Mouse (Mus musculus): ENCODE data around the gene Hsdl2.
"Not testable (repeated sequence)": the region's sequence is repeated elsewhere in the genome, so short reads cannot be mapped to it uniquely, and the experiment has no call there.

Hsdl2 gene

DNA sequence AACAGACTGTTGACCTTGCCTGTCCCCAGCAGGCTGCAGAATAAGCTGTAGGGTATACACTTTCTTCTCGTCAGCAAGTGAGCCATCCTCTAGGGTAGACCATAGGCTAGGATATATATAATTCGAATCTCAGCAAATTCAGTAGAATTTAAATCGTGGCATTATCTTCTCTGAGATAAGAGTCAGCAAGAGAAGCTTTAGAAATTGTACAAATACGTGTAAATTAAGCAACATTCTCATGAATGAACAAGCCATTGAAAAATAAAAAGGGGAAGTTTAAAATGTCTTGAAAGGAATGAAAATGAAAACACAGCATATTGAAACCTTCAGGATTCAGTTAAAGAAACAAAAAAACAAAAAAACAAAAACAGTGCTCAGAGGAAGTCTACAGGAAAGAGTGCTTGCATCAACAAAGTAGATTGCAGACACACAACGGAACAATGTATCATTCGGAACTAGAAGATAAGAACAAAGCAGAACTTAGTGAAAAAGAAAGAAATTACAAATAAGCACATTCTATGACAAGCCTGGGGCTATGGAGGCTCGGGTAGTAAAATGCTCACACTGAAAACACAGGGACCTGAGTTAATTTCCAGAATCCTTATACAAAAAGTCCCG, 15.7 kb upstream of the Hsdl2 start:
- no peak for DNase-seq (ENCODE audit: low spot score in 2 of 2)

DNA sequence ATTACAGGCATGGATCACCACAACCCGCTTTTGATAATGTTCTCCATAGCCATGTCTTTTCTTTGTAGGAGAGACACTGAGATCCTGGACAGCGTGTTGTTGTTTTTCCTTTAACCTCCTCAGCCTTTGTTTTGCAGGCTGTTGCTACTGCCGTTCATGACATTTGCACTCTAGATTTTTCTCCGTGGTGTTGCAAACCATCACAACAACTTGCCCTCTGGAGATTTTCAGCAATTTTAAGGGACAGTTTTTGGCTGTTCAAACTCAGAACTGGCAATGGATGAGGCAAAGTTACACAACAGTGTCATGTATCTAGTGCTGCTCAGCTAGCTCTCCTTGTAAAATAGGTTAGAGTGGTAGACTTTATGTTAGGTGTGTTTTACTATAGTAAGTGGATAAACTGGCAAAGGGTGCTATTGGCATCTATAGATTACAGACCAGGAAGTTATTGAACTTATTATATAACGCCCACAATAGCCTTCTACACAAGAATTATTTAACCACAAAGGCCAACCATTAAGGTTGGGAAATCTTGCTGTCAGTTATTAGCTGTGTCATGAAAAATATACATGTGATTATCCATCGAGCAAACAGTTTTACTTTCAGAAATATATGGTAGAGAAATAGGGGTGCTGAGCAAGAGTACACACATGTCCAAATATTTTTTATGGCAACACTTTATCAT, 13.6 kb upstream of the Hsdl2 start:
- DNase-seq (ENCODE audit: low spot score in 2 of 2): no peak

DNA sequence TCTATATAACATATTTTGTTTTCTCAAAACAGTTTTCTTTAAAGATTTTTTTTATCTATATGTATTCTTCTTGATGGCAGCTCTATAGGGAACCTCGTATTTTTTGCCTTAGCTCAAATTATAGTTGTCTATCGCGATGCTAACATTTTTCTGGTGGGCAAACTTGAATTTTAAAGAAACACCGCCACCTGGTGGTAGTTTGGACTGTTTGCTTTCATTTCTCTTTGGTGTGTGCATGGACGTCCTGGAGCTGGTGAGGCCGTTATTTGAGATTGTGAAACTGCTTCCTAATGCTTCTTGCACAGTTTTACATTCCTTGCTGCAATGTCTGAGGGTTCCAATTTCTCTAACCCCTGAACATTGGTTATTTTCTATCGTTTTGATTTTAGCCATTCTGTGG, 11.8 kb upstream of the Hsdl2 start:
- peak in 1 of 2 experiments; percentile 59 for DNase-seq (ENCODE audit: low spot score in 2 of 2)

DNA sequence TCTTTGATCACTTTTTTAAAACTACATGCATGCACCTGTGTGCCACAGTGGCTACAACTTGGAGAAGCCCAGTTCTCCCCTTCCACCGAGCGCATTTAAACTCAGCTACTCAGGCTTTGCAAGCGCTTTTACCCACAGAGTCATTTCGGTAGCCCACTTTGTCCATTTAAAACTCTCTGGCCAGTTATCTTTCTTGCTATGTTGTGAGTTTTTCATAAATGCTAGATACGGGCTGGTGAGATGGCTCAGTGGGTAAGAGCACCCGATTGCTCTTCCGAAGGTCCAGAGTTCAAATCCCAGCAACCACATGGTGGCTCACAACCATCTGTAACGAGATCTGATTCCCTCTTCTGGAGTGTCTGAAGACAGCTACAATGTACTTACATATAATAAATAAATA, 10.8 kb upstream of the Hsdl2 start:
- not testable (repeated sequence) for DNase-seq (ENCODE audit: low spot score in 2 of 2)

DNA sequence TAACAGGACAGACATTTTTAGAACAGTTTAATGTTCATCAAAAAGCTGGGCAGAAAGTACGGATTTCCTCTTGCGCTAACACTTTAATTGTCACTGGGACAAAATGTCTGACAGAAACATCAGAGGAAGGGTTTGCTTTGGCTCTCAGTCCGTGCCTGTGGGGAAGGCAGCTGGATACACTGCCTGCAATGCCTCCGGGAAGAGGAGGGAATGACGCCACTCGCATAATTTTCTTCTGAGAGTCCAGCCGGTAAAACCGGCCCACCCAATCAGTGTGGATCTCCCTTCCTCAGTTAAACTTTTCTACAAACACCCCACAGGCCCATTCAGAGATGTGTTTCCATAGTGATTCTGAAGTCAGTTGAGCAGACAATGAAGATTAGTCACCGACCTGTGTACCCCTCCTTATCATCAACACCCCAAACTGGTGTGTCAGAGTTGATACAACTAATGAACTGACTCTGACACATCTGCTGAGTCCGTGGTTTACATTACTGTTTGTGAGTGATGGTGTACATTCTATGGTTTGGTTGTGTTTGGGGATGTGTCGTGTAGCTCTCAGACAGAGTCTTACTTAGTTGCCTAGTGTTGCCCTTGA, 8.7 kb upstream of the Hsdl2 start:
- DNase-seq (ENCODE audit: low spot score in 2 of 2): no peak

DNA sequence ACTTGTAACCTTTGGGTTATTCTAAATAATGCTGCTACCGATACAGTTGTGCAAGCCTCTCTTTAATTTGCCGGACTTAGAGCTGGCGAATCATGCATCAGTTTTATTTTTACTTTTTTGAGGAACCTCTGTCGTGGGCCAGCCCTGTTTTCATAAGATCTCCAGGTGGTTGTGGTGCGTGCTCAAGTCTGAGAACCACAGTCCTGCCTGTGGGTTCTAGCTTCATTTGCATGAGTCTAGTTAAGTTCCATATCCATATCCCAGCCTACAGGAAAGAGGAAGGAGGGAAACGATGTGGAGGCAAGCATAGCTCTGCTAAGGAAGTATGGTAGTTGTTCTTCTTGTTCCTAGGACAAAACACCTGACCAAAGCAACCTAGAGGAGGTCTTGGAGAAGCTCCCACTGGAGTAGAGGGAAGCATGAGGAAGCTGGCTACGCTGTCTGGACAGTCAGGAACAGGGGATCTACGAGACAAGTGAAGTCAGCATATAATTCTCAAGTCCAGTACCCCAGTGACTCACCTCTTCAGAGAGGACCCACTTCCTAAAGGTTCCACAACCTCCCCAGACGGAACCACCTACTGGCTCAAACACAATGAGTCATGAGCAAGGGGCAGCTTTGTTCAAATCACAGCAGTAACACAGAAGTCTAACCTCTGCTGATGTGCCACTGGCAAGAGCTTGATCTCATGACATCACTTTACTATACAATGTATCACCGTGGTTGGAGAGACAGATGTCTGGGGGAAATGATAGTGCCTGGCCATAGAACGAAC, 6.0 kb upstream of the Hsdl2 start:
- DNase-seq (ENCODE audit: low spot score in 2 of 2): no peak

DNA sequence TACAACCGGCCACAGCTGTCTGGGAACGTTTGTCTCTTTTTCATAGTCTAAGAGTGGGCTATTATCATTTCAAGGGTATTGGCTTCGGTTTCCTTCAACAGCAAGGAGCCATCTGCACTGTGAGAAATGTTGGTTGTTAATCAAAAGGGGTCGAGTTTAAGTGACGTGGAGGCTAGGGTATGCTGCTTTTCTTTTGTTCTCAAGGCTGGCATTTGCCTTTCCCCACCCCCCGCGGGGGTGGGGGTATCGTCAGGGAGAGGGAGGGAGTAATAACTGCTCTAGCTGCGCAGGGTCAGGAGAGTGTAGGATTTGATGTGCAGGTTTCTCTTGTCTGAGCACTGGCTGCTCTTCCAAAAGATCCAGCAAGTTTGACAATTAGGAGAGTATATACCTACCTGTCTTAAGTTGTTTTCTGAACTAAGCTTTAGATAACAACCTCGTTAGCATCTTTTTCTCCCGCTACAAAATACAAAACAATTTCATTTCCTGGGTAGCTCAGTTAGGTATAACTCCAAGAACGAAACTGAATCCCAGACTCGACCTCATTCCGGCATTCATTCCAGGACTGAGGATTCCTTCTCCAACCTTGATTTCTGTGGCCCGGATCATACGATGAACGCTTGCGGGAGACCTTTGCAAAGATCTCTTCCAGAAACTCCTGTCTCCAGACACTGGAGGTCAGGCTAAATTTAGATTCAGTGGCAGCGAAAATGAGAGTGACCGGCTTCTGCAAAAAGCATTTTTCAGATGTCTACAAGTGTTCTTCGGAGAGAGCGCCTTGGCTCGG, 675 bp upstream of the Hsdl2 start:
- DNase-seq (ENCODE audit: low spot score in 2 of 2): peak; percentile 23 to 29

DNA sequence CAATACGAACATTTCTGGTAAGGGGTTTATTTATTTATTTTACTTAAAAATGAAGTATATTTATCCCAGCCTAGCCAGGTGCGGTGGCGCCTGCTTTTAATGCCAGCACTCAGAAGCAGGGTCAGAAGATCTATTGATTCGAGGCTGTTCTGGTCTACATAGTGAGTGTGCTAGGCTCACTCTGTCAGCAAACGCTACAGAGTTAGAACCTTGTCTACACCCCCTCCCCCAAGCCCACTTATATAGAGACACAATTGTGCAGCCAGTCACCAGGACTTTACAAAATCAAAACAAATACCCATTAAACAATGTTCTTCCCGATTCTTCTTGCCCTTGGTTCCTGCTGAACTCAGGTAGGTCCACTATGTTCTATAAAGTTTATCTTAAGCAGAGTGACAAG, 823 bp downstream of the Hsdl2 start:
- no peak for DNase-seq (ENCODE audit: low spot score in 2 of 2)

DNA sequence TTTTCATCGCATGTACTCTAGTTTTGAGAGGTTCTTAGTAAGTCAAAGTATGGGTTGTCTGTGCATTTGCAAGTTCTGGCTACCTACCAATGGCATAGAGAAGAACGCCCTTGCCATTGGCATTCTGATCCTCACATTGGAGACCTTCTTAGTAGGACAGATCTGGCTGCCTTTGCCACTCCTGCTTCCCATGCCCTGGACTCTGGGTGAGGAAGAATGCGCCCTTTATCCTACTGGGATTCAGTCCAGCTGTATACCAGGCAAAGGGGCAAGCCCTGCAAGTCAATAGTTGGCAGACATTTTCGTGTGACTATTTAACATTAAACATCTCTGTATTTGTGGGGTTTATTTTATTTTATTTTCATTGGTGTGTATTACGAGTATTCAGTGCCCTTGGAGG, 3.7 kb downstream of the Hsdl2 start:
- no peak for DNase-seq (ENCODE audit: low spot score in 2 of 2)

DNA sequence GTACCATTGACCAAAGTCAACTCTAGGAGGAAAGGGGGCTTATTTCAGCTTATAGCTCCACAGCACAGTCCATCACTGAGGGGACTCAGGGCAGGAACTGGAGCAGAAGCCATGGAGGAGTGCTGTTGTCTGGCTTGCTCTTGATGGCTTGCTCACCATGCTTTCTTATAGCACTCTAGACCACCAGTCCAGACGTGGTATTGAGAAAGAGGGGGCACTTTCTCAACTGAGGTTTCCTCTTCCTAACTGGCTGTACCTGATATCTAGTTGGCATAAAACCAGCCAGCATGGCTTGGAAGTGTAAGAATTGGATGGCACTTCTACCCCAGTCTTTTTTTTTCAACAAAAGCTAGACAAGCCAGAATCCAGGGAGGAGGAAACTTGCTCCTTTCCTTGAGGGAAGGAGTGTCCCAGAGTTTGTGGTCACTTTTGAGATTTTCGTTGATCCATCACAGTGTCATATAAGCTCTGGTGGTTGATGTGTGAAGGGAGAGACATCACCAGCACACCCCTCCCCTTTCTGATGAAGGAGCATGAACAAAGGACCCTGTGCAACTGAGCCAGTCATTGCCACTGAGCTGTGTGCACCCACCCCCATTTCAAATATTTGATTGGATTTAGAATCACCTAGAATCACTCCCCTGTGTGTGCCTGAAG, 6.0 kb downstream of the Hsdl2 start:
- no peak for DNase-seq (ENCODE audit: low spot score in 2 of 2)

DNA sequence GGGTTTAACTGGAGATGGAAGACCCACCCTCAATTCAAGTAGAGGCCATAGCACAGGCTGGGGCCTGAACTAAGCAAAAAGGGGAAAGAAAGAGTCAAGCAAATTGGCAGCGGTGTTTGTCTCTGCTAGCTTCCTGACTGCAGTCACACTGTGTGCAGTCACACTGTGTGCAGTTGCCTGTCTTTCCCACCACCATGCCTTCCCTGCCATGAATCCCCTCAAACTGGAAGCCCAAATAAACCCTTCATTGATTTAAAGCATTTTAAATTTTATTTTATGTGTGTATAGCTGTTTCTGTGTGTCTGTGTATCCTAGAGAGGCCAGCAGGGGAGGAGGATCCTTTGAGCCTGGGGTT, 6.5 kb downstream of the Hsdl2 start:
- DNase-seq (ENCODE audit: low spot score in 2 of 2): no peak

DNA sequence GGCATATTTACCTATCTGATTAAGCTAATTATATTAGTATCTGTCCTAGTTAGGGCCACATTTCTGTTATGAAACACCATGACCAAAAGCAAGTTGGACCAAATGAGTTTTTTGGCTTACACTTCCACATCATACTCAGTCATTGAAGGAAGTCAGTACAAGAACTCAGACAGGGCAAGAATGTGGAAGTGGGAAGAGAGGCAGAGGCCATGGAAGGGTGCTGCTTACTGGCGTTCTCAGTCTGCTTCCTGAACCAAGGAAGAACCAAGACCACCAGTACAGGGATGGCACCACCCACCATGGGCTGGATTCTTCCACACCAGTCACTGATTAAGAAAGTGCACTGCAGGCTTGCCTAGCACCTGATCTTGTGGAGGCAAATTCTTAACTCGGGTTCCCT, 13.3 kb downstream of the Hsdl2 start:
- no peak for DNase-seq (ENCODE audit: low spot score in 2 of 2)

DNA sequence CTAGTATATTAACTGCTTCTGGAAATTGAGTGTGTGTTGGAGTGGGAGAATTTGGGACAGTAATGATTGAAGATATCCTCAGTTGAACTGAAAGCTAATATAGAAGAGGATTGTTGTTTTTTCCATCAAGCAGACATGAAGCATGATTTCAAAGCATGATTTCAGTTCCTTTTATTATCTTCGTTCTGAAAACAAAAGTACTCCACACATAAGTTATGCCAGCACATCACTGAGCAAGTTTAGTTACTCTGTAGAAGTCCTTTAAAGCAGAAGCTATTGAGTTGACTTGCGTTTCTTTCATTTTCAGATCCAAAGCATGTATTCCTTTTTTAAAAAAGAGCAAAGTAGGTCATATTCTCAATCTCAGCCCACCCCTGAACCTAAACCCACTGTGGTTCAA, 15.2 kb downstream of the Hsdl2 start:
- DNase-seq (ENCODE audit: low spot score in 2 of 2): no peak

DNA sequence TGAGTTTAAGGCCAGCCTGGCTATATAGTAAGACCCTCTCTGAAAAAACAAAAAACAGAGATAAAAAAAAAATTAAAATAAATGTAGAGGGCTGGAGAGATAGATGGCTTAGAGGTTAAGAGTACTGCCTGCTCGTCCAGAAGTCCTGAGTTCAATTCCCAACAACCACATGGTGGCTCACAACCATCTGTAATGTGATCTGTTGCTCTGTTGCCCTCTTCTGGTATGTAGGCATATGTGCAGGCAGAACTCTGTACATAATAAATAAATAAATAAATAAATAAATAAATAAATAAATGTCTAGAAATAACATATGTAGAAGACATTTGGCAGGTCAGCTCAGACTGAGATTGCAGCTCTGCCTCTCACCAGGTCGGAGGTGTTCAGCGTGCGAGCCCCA, 21.3 kb downstream of the Hsdl2 start:
- no peak for DNase-seq (ENCODE audit: low spot score in 2 of 2)

DNA sequence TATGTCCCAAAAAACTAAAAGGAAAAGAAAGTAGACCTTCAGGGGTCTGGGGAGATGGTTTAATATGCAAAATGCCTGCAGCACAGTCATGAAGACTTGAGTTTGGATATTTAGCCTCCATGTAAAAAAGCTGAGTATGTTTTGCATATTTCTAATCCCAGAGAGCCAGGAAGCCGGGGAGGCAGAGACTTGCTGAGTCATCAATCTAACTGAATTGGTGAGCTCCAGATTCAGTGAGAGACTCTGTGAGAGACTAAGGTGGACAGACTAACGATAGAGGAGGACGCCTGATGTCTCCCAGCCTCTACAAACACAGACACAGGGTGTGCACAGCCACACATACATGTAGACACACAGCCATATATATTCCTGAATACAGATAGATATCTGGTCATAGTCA, 23.5 kb downstream of the Hsdl2 start:
- no peak for DNase-seq (ENCODE audit: low spot score in 2 of 2)

DNA sequence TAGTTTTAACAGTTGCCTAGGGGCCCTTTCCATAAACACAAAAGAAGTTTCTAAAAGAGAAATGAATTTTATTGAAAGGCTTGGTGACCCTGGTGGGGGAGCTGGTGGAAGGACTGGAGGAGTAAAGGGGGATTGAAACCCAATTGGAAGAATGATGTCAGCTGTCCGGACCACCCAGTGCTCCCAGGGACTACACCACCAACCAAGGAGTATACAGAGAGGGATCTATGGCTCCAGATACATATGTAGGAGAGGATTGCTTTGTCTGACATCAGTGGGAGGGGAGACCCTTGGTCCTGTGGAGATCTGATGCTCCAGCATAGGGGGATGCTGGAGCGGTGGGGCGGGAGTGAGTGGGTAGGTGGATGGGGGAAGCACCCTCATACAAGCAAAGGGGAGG, 24.1 kb downstream of the Hsdl2 start:
- DNase-seq (ENCODE audit: low spot score in 2 of 2): no peak

DNA sequence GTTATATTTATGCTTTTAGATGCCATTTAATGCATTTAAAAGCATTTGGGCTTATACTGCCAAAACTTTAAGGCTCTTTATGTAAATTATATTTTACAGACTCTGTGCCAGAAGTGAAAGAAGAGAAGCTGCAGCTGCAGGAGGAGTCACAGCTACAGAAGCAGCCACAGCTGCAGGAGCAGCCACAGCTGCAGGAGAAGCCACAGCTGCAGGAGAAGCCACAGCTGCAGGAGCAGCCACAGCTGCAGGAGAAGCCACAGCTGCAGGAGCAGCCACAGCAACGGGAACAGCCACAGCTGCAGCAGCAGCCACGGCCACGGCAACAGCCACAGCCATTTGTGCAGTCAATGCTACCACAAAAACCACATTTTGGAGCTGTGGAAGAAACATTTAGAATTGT, 29.0 kb downstream of the Hsdl2 start:
- DNase-seq (ENCODE audit: low spot score in 2 of 2): no peak

DNA sequence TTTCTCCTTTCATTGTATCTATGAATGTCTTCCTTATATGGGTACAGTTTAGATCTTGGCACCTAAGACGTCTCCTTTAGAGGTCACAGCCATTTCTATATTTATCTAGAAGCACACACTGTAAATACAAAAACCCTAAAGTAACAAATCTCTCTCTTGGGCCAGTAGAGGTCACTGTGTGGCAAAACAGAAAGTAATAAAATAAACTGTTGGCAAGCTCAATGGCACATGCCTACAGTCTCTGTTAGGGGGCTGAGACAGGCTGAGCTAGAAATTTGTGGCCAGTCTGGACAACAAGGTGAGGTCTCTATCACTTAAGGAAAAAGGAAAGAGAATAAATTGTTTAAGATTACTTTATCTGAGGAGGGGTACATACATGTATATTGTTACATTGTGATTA, 33.6 kb downstream of the Hsdl2 start:
- DNase-seq (ENCODE audit: low spot score in 2 of 2): no peak

DNA sequence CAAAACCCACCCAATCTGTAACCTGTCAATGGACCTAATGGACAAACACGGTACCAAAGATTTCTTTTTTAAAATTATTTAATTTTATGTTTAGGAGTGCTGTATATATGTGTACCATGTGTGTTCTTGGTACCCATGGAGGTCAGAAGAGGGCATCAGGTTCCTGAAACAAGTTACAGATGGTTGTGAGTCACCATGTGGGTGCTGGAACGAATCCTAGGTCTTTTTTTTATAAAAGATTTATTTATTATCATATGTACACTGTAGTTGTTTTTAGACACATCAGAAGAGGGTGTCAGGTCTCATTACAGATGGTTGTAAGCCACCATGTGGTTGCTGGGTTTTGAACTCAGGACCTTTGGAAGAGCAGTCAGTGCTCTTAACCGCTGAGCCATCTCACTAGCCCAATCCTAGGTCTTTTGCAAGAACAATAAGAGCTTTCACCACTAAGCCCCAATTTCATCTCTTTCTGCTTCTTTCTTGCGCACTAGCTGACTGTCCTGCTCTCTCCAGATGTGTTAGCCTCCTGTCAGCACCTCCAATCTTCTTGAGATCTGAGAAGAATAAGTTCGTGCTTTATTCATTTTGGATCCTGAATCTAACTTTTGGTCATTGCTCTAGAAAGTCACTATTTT, 38.4 kb downstream of the Hsdl2 start:
- no peak for DNase-seq (ENCODE audit: low spot score in 2 of 2)

DNA sequence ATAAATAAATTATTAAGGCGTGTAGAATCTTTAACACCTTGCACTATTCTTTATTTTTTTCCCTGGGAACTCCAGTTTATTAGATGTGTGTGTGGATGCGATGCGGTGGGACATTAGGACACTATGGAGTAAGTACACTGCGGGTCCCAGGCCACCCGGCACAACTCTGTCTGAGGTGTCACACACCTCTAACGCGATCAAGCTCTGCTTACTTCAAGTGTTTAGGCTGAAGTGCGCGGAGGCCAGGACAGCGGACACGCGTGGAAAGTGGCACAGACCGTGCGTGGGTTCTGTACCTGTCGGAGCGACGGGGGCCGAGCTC, 44.3 kb downstream of the Hsdl2 start:
- peak in 1 of 2 experiments; percentile 7 for DNase-seq (ENCODE audit: low spot score in 2 of 2)

All from frontal cortex, postnatal 10 days (tissue).